Mouse (Mus musculus) limb, embryonic 15.5 days (tissue): ENCODE measurements around the gene Ocrl. TPM values are rescaled to one million over a fixed set of nuclear protein-coding genes. Genes with fewer than 3 reads are reported as not detected.

Experiments used
- ATAC-seq: fragments of 200-750 bp; cut with Nextera tagmentation; 2 replicates; pipeline ENCODE4 v1.8.0; 2017; ENCODE audit warnings: low read depth, moderate TSS enrichment; ENCODE audit not compliant: insufficient number of reproducible peaks, low FRiP score, low TSS enrichment
- H3K27ac ChIP-seq: fragments of 300-500 bp; sonication (generic); 2 replicates; pipeline ENCODE4 v1.5.1; 2015; ENCODE audit warnings: moderate library complexity, mild to moderate bottlenecking, inconsistent platforms
- H3K27me3 ChIP-seq: fragments of 300-500 bp; sonication (generic); 2 replicates; pipeline ENCODE4 v1.6.1; 2015; ENCODE audit warnings: inconsistent platforms
- H3K36me3 ChIP-seq: fragments of 300-500 bp; sonication (generic); 2 replicates; pipeline ENCODE4 v1.6.1; 2015; ENCODE audit warnings: inconsistent platforms
- H3K4me1 ChIP-seq: fragments of 300-500 bp; sonication (generic); 2 replicates; pipeline ENCODE4 v1.6.1; 2015; ENCODE audit warnings: inconsistent platforms
- H3K4me2 ChIP-seq: fragments of 300-500 bp; sonication (generic); 2 replicates; pipeline ENCODE4 v1.6.1; 2015; ENCODE audit warnings: mild to moderate bottlenecking, inconsistent platforms
- H3K4me3 ChIP-seq: fragments of 300-500 bp; sonication (generic); 2 replicates; pipeline ENCODE4 v1.5.1; 2015; ENCODE audit warnings: mild to moderate bottlenecking, inconsistent platforms
- H3K9ac ChIP-seq: fragments of 300-500 bp; sonication (generic); 2 replicates; pipeline ENCODE4 v1.6.1; 2015; ENCODE audit warnings: inconsistent platforms
- H3K9me3 ChIP-seq: fragments of 300-500 bp; sonication (generic); 2 replicates; pipeline ENCODE4 v1.6.1; 2016; ENCODE audit warnings: inconsistent platforms
- WGBS: fragments of 180-500 bp; shearing (Covaris S2); methylation state at CpG from one replicate; pipeline ENCODE4 v1.1.7; 2015; 5-methylcytosine and 5-hydroxymethylcytosine counted together
- polyA plus RNA-seq: library from polyadenylated mRNA; unstranded; fragments of >200 nt; fragmentation: Nextera tagmentation; extraction: Ambion mirVana; gene quantifications from 2 replicates; pipeline ENCODE4 v1.2.1, GENCODE M21; 2015

The Ocrl gene
- polyA plus RNA-seq, 1 experiment from 2014 or later = 20.0 TPM

- Histone ChIP-seq H3K27ac (no peak overlapping the region), H3K4me3 (peak overlapping the region; percentile 20; the same call in 1 of the 2 replicates), H3K4me1 (no peaks in the 10 kb centered on the region), H3K36me3 (no peaks in the 10 kb centered on the region), H3K27me3 (no peaks in the 10 kb centered on the region), H3K9me3 (no peaks in the 10 kb centered on the region), H3K9ac (no peak overlapping the region), H3K4me2 (peak overlapping the region; percentile 24; the same call in 1 of the 2 replicates)
- no peak for ATAC-seq
- WGBS = 20% methylated on average over 19 of the region's 19 CpGs
These were observed 72.9 kb downstream of the Ocrl start for GRCm38 (mm10) chrX:47985000-47985619.

GRCm38 (mm10) chrX:47988024-47988423 is 75.8 kb downstream of the Ocrl start:
- no peak overlapping the region for H3K9ac ChIP-seq

DNA sequence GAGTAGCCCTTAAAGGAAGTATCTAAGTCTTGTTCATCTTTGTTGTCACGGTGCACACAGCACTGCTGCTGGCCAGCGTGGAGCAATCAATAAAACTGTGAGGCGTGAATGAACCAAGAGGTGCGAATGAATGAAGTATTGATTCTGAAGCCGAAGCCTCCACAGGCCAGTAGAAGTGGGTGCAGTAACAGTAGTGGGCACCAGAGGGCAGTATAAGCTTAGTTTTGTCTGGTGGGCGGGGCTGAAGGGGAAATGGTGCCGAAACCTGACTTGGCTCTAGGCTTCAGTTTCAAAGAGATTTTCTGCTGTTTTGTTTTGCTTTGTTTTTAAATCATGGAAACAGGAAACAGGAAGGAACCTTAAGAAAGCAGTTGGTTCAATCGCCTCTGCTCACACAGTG is 80.4 kb downstream of the Ocrl start:
- ATAC-seq = no peak
- H3K9me3 ChIP-seq = no peaks in the 10 kb centered on the region
- no peaks in the 10 kb centered on the region for H3K36me3 ChIP-seq
- no peak overlapping the region for H3K4me3 ChIP-seq
- 21% methylated on average over 8 of the region's 8 CpGs for WGBS
- no peak overlapping the region for H3K9ac ChIP-seq
- H3K27ac ChIP-seq = no peak overlapping the region
- no peaks in the 10 kb centered on the region for H3K4me1 ChIP-seq
- H3K27me3 ChIP-seq = no peaks in the 10 kb centered on the region
- H3K4me2 ChIP-seq = no peak overlapping the region

More at GRCm38 (mm10) chrX:47988024-47988423, 75.8 kb downstream of the Ocrl start:
- Histone ChIP-seq H3K9me3 (no peaks in the 10 kb centered on the region), H3K4me3 (no peak overlapping the region), H3K4me2 (no peak overlapping the region), H3K4me1 (no peaks in the 10 kb centered on the region), H3K27ac (no peak overlapping the region), H3K36me3 (no peaks in the 10 kb centered on the region), H3K27me3 (no peaks in the 10 kb centered on the region)
- no peak for ATAC-seq
- 68% methylated on average over 8 of the region's 8 CpGs for WGBS

DNA sequence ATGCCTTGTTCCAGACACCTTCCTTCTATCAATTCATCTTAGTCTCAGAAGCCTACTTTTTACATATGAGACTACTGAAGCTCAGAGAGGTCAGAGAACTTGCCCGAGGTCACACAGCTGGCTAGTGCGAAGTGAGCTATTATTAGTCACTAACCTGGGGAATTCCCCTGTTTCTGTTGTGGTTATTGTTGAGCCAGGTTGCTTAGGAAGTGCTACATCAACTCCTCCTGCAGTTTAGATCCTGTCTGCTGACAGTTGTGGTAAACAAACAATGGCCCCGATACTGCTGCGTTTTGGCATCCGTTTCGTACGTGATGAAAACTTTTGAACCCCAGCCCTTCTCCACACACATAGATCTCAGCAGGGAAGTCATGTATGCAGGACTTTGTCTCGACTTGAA is 86.2 kb downstream of the Ocrl start:
- H3K4me2 ChIP-seq = no peak overlapping the region
- no peaks in the 10 kb centered on the region for H3K27me3 ChIP-seq
- no peak overlapping the region for H3K4me3 ChIP-seq
- no peak overlapping the region for H3K9ac ChIP-seq
- no peaks in the 10 kb centered on the region for H3K4me1 ChIP-seq
- no peak for ATAC-seq
- WGBS = 85% methylated on average over 8 of the region's 8 CpGs
- H3K36me3 ChIP-seq = no peaks in the 10 kb centered on the region
- H3K27ac ChIP-seq = no peak overlapping the region
- no peaks in the 10 kb centered on the region for H3K9me3 ChIP-seq

- Histone ChIP-seq H3K4me3 (no peak overlapping the region), H3K9me3 (no peaks in the 10 kb centered on the region), H3K4me1 (no peaks in the 10 kb centered on the region), H3K9ac (no peak overlapping the region), H3K4me2 (no peak overlapping the region), H3K27me3 (no peaks in the 10 kb centered on the region), H3K36me3 (no peaks in the 10 kb centered on the region), H3K27ac (no peak overlapping the region)
- no peak for ATAC-seq
- WGBS = 62% methylated on average over 7 of the region's 7 CpGs
These were observed 89.0 kb downstream of the Ocrl start for GRCm38 (mm10) chrX:48001151-48001550.

- WGBS = 77% methylated on average over 1 of the region's 1 CpGs
- H3K9me3 ChIP-seq = no peaks in the 10 kb centered on the region
- no peak for ATAC-seq
- H3K9ac ChIP-seq = no peak overlapping the region
- no peaks in the 10 kb centered on the region for H3K27me3 ChIP-seq
- H3K4me3 ChIP-seq = no peak overlapping the region
- no peak overlapping the region for H3K27ac ChIP-seq
- H3K4me1 ChIP-seq = no peaks in the 10 kb centered on the region
- no peak overlapping the region for H3K4me2 ChIP-seq
- H3K36me3 ChIP-seq = no peaks in the 10 kb centered on the region
These were observed 92.6 kb downstream of the Ocrl start for GRCm38 (mm10) chrX:48004786-48005185.

DNA sequence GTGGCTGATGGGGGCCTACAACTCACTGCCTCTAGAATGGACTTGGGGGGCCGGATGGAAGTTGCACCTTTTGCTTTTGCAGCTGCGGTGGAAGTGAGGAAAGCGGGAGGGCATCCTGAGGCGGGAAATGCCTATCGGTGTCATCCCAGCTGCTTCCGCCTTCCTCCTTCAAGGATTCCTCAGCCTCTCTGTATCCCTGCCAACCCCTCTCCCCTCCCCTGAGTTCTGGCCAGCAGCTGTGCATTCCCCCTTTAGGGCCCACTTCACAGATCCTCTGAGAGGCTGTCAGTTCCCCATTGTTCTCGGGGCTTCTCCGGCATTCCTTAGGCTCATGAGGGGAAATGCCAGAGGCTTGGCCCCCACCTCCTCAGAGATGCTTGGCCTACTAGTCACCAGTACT is 93.9 kb downstream of the Ocrl start:
- H3K9me3 ChIP-seq = no peaks in the 10 kb centered on the region
- no peak overlapping the region for H3K9ac ChIP-seq
- no peaks in the 10 kb centered on the region for H3K27me3 ChIP-seq
- H3K36me3 ChIP-seq = no peaks in the 10 kb centered on the region
- WGBS = 65% methylated on average over 8 of the region's 8 CpGs
- no peaks in the 10 kb centered on the region for H3K4me1 ChIP-seq
- H3K4me2 ChIP-seq = no peak overlapping the region
- H3K27ac ChIP-seq = no peak overlapping the region
- no peak for ATAC-seq
- H3K4me3 ChIP-seq = no peak overlapping the region

DNA sequence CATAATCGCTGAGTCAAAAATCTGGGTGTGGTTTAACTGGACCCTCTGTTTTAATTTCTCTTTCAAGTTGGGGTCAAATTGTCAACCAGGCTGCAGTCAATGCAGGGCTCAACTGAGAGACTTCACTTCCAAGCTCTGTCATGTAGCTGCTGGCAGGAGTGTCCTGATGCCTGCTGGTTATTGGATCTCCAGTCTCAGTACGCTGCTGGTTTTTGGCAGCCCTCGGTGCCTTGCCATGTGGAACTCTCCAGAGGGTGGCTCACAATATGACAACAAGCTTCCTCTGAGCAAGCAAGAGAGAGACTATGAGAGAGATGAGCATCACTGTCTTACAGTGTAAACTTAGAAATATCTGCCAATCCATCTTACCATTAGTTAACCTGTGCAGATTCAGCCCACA is 99.5 kb downstream of the Ocrl start:
- no peak for ATAC-seq
- H3K4me2 ChIP-seq = no peak overlapping the region
- WGBS = 86% methylated on average over 3 of the region's 3 CpGs
- no peaks in the 10 kb centered on the region for H3K9me3 ChIP-seq
- no peak overlapping the region for H3K27ac ChIP-seq
- no peak overlapping the region for H3K4me3 ChIP-seq
- no peaks in the 10 kb centered on the region for H3K27me3 ChIP-seq
- H3K4me1 ChIP-seq = no peaks in the 10 kb centered on the region
- no peaks in the 10 kb centered on the region for H3K36me3 ChIP-seq
- no peak overlapping the region for H3K9ac ChIP-seq

Other genes with a start within 250 kb of the Ocrl start
- gene Smarca1, start 19.4 kb upstream of the Ocrl start, polyA plus RNA-seq = 32.5 and 37.9 TPM in 2 replicates
- 11.6 and 12.1 TPM in 2 replicates for gene Apln, start 122.5 kb downstream of the Ocrl start, polyA plus RNA-seq
- gene Xpnpep2, start 196.3 kb downstream of the Ocrl start, polyA plus RNA-seq = 5.7 and 5.8 TPM in 2 replicates
- 4.0 and 4.1 TPM in 2 replicates for gene Sash3, start 234.0 kb downstream of the Ocrl start, polyA plus RNA-seq